Mouse (Mus musculus): ENCODE results near the gene Cryab. TPM values are rescaled to one million over a fixed set of nuclear protein-coding genes. Genes with fewer than 3 reads are reported as not detected.

Gene Cryab
- 100 to 1,000 TPM; 122 to 161 TPM for total RNA-seq (2021)
- long read RNA-seq, experiment 1, transcript Cryab-205 (4 exons, 836 nt), result minor isoform, 6 of 159 reads
- long read RNA-seq, experiment 1, transcript Cryab-201 (3 exons, 946 nt), result major isoform, 141 of 159 reads
- long read RNA-seq, experiment 1, partial matches to known transcripts, result 3 of 159 reads
- long read RNA-seq, experiment 1, other reads (novel, unspliced or antisense), result 3 of 159 reads
- long read RNA-seq, experiment 2, transcript Cryab-201 (3 exons, 946 nt), result major isoform, 70 of 92 reads
- long read RNA-seq, experiment 2, transcript Cryab-205 (4 exons, 836 nt), result minor isoform, 17 of 92 reads
- long read RNA-seq, experiment 2, partial matches to known transcripts, result 0 of 92 reads
- long read RNA-seq, experiment 2, other reads (novel, unspliced or antisense), result 2 of 92 reads

DNA sequence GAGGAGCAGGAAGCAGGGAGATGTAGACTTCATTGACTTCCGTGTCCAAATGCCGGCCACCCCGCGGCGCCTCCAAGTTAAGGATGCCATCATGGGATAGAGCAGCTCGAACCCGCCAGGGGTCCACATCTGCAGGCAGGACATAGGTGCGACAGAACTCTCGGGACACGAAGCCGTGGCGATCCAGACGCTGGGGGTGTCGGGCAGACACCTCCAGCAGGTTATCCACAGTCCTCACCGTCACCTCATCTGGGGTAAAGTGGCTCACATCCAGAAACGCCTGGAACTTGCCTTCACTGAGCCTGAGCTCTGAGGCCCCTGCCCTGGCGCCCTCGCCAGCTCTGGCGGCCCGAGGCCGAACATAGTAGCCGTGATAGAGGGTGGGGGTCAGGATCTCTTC is at the start of gene Cryab:
Gene Cryab, plus strand, starts transcription at position 3 of the 400 bp plus-strand sequence.
- no peak for DNase-seq (ENCODE audit: low spot score in 2 of 2)

DNA sequence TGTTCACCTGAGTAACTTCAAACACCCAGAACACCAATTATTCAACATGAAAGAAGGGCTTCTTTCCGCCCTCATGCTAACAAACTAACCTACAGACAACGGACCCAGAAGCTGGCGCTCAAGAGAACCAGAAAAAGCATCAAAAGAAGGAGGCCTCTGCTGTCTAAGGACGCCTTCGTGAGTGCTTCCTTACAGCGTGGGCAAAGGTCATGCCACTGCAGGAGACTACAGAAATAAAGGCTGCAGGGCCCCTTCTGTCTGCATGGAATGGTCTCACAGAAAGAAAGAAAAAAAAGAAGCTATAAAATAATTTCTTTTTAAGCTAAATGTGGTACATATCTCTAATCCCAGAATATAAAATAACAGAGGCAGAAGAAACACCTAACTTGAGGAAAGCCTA is 46.2 kb upstream of the Cryab start:
- no peak for DNase-seq (ENCODE audit: low spot score in 2 of 2)

DNA sequence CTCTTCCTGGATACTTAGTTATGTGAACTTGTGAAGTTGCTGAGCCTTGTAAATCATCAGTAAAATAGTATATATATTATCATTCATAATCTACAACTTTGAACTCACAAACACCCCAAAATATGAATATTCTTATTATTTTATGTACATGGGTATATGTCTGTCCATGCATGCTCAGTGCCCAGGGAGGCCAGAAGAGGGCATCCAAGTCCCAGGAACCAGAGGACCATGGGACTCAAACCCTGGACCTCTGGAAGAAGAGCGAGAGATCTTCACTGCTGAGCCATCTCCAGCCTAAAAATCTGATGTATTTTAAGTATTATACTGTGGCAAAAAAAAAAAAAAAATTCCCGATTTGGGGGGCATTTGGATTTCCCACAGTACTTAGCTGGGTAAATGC is 42.0 kb upstream of the Cryab start:
- peak in 1 of 2 experiments; percentile 40 for DNase-seq (ENCODE audit: low spot score in 2 of 2)

DNA sequence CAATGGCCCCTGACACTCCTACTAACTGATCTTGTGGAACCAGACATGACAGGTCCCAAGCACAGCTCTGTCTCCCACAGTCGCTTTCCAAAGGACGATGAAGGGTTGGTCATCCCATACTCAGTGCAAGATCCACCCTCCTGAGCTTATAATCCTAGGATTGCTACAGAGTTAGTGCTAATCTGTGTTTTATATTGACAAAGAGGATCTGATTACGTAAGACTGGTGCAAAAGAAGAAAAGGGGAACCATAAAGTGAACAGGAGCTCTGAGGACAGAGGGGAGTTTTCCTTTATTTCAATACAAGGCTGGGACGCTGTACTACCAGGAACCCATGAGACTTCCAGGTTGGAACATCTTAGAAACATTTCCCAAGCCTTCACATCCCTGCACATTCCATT is 39.8 kb upstream of the Cryab start:
- no peak for DNase-seq (ENCODE audit: low spot score in 2 of 2)

GRCm38 (mm10) chr9:50714188-50714587 is 36.9 kb upstream of the Cryab start:
- DNase-seq (ENCODE audit: low spot score in 2 of 2), result no peak

DNA sequence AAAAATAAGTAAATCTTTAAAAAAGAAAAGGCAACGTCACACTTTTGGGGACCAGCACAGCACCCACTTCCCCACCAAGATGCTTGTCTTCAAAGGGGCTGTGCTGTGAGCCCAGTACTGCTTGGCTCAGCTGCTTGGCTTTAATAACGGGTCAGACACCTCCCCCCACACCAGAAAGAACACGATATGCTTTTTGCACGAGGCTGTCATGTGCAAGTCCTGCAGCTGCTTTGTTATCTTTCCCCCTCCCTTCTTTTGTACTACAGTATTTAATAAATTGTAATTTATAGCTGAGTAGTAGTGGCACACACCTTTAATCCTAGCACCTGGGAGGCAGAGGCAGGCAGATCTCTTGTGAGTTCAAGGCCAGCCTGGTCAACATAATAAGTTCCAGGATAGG is 32.2 kb upstream of the Cryab start:
- no peak for DNase-seq (ENCODE audit: low spot score in 2 of 2)

GRCm38 (mm10) chr9:50721061-50721460 is 30.1 kb upstream of the Cryab start:
- DNase-seq (ENCODE audit: low spot score in 2 of 2), result no peak

GRCm38 (mm10) chr9:50722451-50722911 is 28.6 kb upstream of the Cryab start:
- DNase-seq (ENCODE audit: low spot score in 2 of 2), result no peak

DNA sequence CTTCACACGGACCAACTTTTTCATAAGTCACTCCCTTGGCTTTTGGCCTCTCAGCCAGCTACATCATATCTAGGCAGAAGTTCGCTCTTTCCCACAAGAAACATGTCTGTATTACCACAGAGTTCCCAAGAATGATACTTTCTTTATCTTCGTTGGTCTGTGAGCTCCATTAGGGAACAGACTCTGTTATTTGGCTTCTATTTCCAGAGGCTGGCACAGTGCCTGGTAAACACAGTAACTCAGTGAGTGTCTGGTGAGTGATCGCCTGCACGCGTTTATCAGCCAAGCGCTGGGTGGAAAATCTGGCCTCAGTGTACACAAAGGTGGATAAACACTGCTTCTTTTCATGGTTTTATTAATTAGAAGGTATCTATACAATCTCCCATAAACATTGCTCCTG is 27.7 kb upstream of the Cryab start:
- peak in 1 of 2 experiments; percentile 38 for DNase-seq (ENCODE audit: low spot score in 2 of 2)

DNA sequence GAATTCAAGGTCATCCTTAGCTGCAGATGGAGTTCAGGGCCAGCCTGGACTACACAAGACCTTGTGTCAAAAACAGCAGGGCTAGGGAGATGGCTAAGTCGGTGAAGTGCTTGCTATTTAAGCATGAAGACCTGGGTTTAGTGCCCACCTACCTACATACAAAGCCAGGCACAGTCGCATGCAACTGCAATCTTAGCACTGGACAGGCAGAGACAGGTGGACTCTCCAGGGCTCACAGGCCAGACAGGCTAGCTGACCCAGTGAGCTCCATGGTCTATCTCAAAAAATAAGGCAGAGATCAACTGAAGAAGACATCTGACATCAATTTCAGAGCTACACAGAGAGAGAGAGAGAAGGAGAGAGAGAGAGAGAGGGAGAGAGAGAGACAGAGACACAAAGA is 27.0 kb upstream of the Cryab start:
- no peak for DNase-seq (ENCODE audit: low spot score in 2 of 2)

- DNase-seq (ENCODE audit: low spot score in 2 of 2), result no peak
These were observed 26.3 kb upstream of the Cryab start for GRCm38 (mm10) chr9:50724661-50725330.

- DNase-seq (ENCODE audit: low spot score in 2 of 2), result no peak
These were observed 25.1 kb upstream of the Cryab start for GRCm38 (mm10) chr9:50725921-50726590.

- peak; percentile 78 to 80 for DNase-seq (ENCODE audit: low spot score in 2 of 2)
These were observed 23.8 kb upstream of the Cryab start for GRCm38 (mm10) chr9:50727171-50727924.

DNA sequence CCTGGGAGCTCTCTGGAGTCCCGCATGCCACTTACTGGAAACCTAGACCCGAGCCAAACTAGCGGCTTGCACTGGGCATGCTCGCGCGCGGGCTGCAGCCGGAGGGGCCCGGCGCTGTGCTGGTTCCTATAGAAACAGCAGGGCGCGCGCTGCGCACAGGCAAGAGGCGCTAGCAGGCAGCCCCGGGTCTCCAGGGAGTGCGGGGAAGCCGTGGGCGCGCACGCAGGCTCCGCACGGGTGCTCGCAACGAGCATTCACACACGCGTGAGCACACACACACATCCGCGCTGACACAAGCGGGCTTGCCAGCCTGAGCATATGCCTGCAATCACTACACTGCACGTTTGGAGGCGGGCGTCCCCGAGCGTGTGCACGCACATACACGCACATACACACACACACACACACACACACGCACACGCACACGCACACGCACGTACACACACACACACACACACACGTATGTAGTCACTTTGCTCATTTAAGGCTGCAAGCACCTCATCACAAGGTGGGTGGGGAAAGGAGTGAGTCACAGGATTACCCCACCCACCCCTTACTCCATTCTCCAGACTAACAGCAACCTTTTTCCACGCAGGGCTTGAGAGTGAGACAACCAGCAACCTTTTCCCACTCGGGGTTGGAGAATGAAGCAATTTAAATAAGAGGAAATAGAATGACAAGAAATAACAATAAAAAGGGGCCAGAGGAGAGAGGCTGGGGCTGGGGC is 23.0 kb upstream of the Cryab start:
- DNase-seq (ENCODE audit: low spot score in 2 of 2), result peak; percentile 79 to 89

DNA sequence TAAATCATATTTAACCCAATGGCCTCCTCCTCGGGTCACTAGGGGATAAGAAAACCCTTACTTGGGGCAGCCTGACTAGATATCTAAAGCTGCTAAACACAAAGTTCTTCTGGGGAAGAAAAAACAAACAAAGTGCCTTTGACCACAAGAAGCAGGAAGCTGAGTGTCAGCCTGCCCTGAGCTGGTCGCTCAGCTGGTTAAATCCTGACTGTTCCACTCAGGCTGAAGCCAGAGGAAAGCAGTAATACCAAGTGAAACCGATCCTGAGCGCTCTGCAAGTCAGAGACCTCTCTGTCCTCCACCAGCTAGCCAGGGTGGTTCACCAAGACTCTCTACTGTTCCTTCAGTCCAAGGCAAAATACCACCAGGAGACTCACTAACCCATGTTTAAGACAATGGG is 21.5 kb upstream of the Cryab start:
- no peak for DNase-seq (ENCODE audit: low spot score in 2 of 2)

GRCm38 (mm10) chr9:50732560-50732959 is 18.6 kb upstream of the Cryab start:
- DNase-seq (ENCODE audit: low spot score in 2 of 2), result no peak

- DNase-seq (ENCODE audit: low spot score in 2 of 2), result peak; percentile 59 to 64
These were observed 16.1 kb upstream of the Cryab start for GRCm38 (mm10) chr9:50734989-50735388.

DNA sequence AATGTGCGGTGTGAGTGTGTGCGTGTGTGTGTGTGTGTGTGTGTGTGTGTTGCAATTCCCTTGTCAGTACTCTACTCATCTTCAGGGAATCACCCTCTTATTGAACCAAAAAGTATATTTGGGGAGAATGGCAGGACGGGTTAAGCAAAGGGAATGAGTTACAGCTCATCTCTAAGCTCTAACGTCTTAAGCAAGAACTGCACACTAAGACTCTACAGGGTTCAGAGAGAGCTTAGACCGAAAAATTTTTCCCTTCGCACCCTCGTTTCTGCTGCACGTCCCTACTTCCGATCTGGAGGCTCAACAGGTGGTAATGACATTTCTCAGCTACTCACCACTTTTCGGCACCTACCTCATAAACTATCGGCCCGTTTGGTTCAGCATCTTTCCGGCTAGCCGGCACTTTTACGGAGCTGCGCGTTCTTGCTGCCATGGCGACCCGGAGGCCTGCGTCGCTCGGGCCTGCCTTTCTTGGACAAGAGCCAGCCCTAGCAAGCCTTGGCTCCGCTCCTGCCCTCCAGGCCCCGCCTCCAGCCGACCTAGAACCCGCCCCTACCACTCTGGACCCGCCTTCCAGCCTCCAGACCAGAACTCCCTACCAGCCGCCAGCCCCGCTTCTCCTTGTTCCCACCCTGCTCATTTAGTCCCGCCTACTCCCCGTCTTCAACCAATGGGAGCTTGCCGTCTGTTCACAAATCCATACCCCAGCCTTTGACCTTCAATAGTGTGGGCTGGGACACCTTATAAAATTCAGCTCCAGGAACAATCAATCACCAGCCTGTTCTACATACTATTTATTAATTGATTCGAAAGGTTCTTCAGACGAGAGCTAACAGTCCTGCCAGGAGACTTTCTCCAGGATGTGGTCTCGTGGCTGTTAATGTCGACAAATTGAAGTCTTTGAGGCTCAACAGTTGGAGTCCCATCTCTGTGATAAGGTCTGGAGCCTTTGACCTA is 11.9 kb upstream of the Cryab start, which contains the start of gene Dixdc1:
Gene Dixdc1, minus strand, starts transcription at position 604 of the 957 bp plus-strand sequence.
- peak; percentile 81 to 83 for DNase-seq (ENCODE audit: low spot score in 2 of 2)
